Mouse (Mus musculus): ENCODE data around the gene Nos1ap. TPM values are rescaled to one million over a fixed set of nuclear protein-coding genes. Genes with fewer than 3 reads are reported as not detected.

Gene Nos1ap
- polyA plus RNA-seq, 1 experiment from 2014 or later, result 17.9 TPM

GRCm38 (mm10) chr1:170351080-170351479 is 238.6 kb downstream of the Nos1ap start:
- no peaks in the 10 kb centered on the region for H3K36me3 ChIP-seq

GRCm38 (mm10) chr1:170346266-170346665 is 243.4 kb downstream of the Nos1ap start:
- H3K4me1 ChIP-seq (replicated peaks), result no peaks in the 10 kb centered on the region
- no peaks in the 10 kb centered on the region for H3K27me3 ChIP-seq

More at GRCm38 (mm10) chr1:170351080-170351479, 238.6 kb downstream of the Nos1ap start:
- H3K4me3 ChIP-seq, result no peak overlapping the region
- H3K4me2 ChIP-seq, result no peak overlapping the region
- no peak overlapping the region for H3K27ac ChIP-seq
- no peaks in the 10 kb centered on the region for H3K27me3 ChIP-seq
- H3K9me3 ChIP-seq, result no peaks in the 10 kb centered on the region
- no peak for ATAC-seq (ENCODE audit: low FRiP score)
- H3K4me1 ChIP-seq (replicated peaks), result no peaks in the 10 kb centered on the region
- H3K9ac ChIP-seq, result no peak overlapping the region

GRCm38 (mm10) chr1:170343906-170344305 is 245.8 kb downstream of the Nos1ap start:
- 94% methylated on average over 4 of the region's 4 CpGs for WGBS
- no peak overlapping the region for H3K4me2 ChIP-seq
- no peak overlapping the region for H3K4me3 ChIP-seq
- no peak overlapping the region for H3K27ac ChIP-seq
- no peaks in the 10 kb centered on the region for H3K4me1 ChIP-seq (replicated peaks)
- no peaks in the 10 kb centered on the region; the same call in 1 of the 2 replicates for H3K36me3 ChIP-seq
- no peaks in the 10 kb centered on the region for H3K27me3 ChIP-seq
- no peaks in the 10 kb centered on the region for H3K9me3 ChIP-seq
- no peak overlapping the region for H3K9ac ChIP-seq
- ATAC-seq (ENCODE audit: low FRiP score), result no peak

More at GRCm38 (mm10) chr1:170346266-170346665, 243.4 kb downstream of the Nos1ap start:
- Histone ChIP-seq H3K9me3 (no peaks in the 10 kb centered on the region), H3K36me3 (no peaks in the 10 kb centered on the region), H3K27ac (no peak overlapping the region), H3K4me2 (no peak overlapping the region), H3K4me3 (no peak overlapping the region), H3K9ac (no peak overlapping the region)
- ATAC-seq (ENCODE audit: low FRiP score), result no peak
- 84% methylated on average over 3 of the region's 3 CpGs for WGBS

- Histone ChIP-seq H3K4me1 (replicated peaks) (no peaks in the 10 kb centered on the region), H3K36me3 (no peaks in the 10 kb centered on the region; the same call in 1 of the 2 replicates), H3K4me2 (no peak overlapping the region), H3K4me3 (no peak overlapping the region), H3K27ac (no peak overlapping the region), H3K9ac (no peak overlapping the region), H3K9me3 (no peaks in the 10 kb centered on the region), H3K27me3 (no peaks in the 10 kb centered on the region)
- no peak for ATAC-seq (ENCODE audit: low FRiP score)
- WGBS, result 89% methylated on average over 8 of the region's 8 CpGs
Observed at GRCm38 (mm10) chr1:170343081-170343480, 246.6 kb downstream of the Nos1ap start.

DNA sequence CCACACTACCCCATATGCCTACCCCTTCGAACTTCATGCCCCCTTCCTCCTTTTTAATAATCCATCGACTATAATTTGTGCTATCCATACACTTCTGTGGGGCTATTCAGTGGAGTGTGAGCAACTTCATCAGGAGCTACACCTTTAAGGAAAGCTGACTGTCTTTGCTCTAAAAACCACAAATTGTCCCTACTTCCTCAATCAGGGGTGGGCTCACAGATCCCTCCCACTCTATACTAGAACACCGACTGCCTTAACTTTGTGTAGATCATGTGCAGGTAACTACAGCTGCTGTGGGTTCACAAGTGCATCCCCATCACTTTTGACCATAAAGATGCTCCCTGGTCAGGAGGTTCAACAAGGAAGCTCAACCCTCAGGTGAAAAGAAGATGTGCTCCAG is 249.7 kb downstream of the Nos1ap start:
- 93% methylated on average over 3 of the region's 3 CpGs for WGBS
- no peak overlapping the region for H3K9ac ChIP-seq
- H3K4me2 ChIP-seq, result no peak overlapping the region
- H3K4me1 ChIP-seq (replicated peaks), result no peaks in the 10 kb centered on the region
- H3K27me3 ChIP-seq, result no peaks in the 10 kb centered on the region
- no peak overlapping the region for H3K4me3 ChIP-seq
- no peak overlapping the region for H3K27ac ChIP-seq
- no peaks in the 10 kb centered on the region; the same call in none of the 2 replicates for H3K36me3 ChIP-seq
- no peak for ATAC-seq (ENCODE audit: low FRiP score)
- no peaks in the 10 kb centered on the region for H3K9me3 ChIP-seq

GRCm38 (mm10) chr1:170332775-170333174 is 256.9 kb downstream of the Nos1ap start:
- H3K9me3 ChIP-seq, result no peaks in the 10 kb centered on the region
- H3K27me3 ChIP-seq, result no peaks in the 10 kb centered on the region
- ATAC-seq (ENCODE audit: low FRiP score), result no peak
- H3K27ac ChIP-seq, result no peak overlapping the region
- no peak overlapping the region for H3K4me3 ChIP-seq
- no peak overlapping the region for H3K9ac ChIP-seq
- H3K4me1 ChIP-seq (replicated peaks), result 0 out of 2 replicates have a peak, but pooled peaks cover 2% of the 10 kb centered on the region
- H3K4me2 ChIP-seq, result no peak overlapping the region
- 72% methylated on average over 4 of the region's 4 CpGs for WGBS
- peaks cover 9% of the 10 kb centered on the region for H3K36me3 ChIP-seq

GRCm38 (mm10) chr1:170331926-170332325 is 257.7 kb downstream of the Nos1ap start:
- Histone ChIP-seq H3K27me3 (no peaks in the 10 kb centered on the region), H3K9me3 (no peaks in the 10 kb centered on the region), H3K27ac (no peak overlapping the region), H3K4me1 (replicated peaks) (0 out of 2 replicates have a peak, but pooled peaks cover 2% of the 10 kb centered on the region), H3K9ac (no peak overlapping the region), H3K4me3 (no peak overlapping the region), H3K4me2 (no peak overlapping the region), H3K36me3 (peaks cover 15% of the 10 kb centered on the region)
- 83% methylated on average over 6 of the region's 6 CpGs for WGBS
- ATAC-seq (ENCODE audit: low FRiP score), result no peak

GRCm38 (mm10) chr1:170325277-170325676 is 264.4 kb downstream of the Nos1ap start:
- WGBS, result 88% methylated on average over 4 of the region's 4 CpGs

GRCm38 (mm10) chr1:170324312-170324711 is 265.3 kb downstream of the Nos1ap start:
- Histone ChIP-seq H3K9ac (no peak overlapping the region), H3K4me1 (replicated peaks) (no peaks in the 10 kb centered on the region), H3K9me3 (no peaks in the 10 kb centered on the region), H3K4me2 (no peak overlapping the region), H3K27ac (no peak overlapping the region), H3K27me3 (no peaks in the 10 kb centered on the region), H3K4me3 (no peak overlapping the region), H3K36me3 (peaks cover 24% of the 10 kb centered on the region)
- no peak for ATAC-seq (ENCODE audit: low FRiP score)
- WGBS, result 97% methylated on average over 1 of the region's 1 CpGs

More at GRCm38 (mm10) chr1:170325277-170325676, 264.4 kb downstream of the Nos1ap start:
- Histone ChIP-seq H3K9me3 (no peaks in the 10 kb centered on the region), H3K4me1 (replicated peaks) (0 out of 2 replicates have a peak, but pooled peaks cover 2% of the 10 kb centered on the region), H3K4me2 (no peak overlapping the region), H3K36me3 (peaks cover 17% of the 10 kb centered on the region), H3K4me3 (no peak overlapping the region), H3K27ac (no peak overlapping the region), H3K27me3 (no peaks in the 10 kb centered on the region), H3K9ac (no peak overlapping the region)
- ATAC-seq (ENCODE audit: low FRiP score), result no peak

DNA sequence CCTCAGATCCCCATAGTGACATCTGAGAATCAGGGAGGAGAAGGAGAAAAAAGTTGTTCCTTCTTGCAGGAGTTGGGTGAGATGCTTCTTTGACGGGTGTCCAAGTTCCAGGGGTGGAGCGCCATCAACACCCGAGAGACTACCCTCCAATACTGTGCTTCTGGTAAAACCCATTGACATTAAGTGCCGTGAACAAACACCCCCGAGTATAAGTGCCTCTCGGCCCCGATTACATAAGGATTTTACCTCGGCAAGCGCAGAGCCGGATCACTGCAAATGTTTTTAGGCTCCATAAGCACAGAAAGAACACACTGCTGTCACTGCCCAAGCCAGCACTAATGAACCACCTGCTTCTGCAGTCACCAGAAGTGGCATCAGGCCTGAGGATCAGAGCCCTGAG is 266.7 kb downstream of the Nos1ap start:
- Histone ChIP-seq H3K27ac (no peak overlapping the region), H3K36me3 (peaks cover 23% of the 10 kb centered on the region), H3K4me3 (no peak overlapping the region), H3K9me3 (no peaks in the 10 kb centered on the region), H3K4me2 (no peak overlapping the region), H3K9ac (no peak overlapping the region), H3K27me3 (no peaks in the 10 kb centered on the region), H3K4me1 (replicated peaks) (no peaks in the 10 kb centered on the region)
- no peak for ATAC-seq (ENCODE audit: low FRiP score)
- WGBS, result 92% methylated on average over 10 of the region's 10 CpGs

DNA sequence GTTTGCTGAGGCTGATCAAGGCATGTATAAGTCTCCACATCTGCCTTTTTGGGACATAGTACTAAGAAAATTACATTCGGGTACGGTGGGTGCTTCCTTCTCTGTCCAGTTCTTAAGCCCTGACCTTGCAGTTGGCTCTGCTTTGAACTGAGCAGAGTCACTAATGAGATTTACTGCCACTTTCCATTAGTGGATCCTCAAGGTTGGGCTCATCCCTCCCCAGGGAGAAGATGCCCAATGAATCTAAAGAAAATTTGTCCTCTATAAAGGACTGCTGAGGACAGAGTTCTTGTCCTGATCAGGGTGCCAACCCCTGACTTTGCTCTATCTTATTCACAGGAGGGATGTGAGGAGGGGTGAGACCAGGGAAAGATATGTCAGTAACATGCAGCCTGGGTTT is 267.6 kb downstream of the Nos1ap start:
- Histone ChIP-seq H3K27ac (no peak overlapping the region), H3K4me3 (no peak overlapping the region), H3K4me1 (replicated peaks) (no peaks in the 10 kb centered on the region), H3K4me2 (no peak overlapping the region), H3K27me3 (no peaks in the 10 kb centered on the region), H3K9me3 (no peaks in the 10 kb centered on the region), H3K9ac (no peak overlapping the region), H3K36me3 (peaks cover 19% of the 10 kb centered on the region)
- 86% methylated on average over 2 of the region's 2 CpGs for WGBS
- ATAC-seq (ENCODE audit: low FRiP score), result no peak

GRCm38 (mm10) chr1:170311431-170311830 is 278.2 kb downstream of the Nos1ap start:
- Histone ChIP-seq H3K36me3 (no peaks in the 10 kb centered on the region; the same call in 1 of the 2 replicates), H3K4me1 (replicated peaks) (no peaks in the 10 kb centered on the region), H3K4me2 (no peak overlapping the region), H3K9ac (no peak overlapping the region), H3K27me3 (no peaks in the 10 kb centered on the region), H3K9me3 (no peaks in the 10 kb centered on the region), H3K4me3 (no peak overlapping the region), H3K27ac (no peak overlapping the region)
- WGBS, result 78% methylated on average over 6 of the region's 6 CpGs
- no peak for ATAC-seq (ENCODE audit: low FRiP score)

DNA sequence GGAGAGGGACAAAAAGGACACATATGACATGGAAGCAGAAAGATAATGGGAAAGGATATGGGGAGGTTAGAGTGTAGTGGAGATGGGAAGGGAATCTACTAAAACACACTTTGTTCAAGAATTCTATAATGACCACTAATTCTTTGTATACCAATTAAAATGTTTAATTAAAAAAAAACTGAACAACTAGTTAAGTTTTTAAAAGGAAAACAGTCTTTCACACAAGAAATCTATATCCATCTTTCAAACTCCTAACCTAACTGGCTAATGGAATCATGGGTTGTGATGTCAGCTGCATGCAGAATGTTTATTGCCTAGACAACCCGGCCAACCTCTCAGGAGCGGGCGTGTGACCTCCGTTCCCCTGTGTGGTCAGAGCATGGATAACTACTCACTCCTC is 281.2 kb downstream of the Nos1ap start, which contains the start of gene Spata46:
Spata46 (plus strand) TSS at position 301 of the 400 bp plus-strand sequence.
- 94% methylated on average over 4 of the region's 4 CpGs for WGBS

More for the DNA sequence above, 281.2 kb downstream of the Nos1ap start, which contains the start of gene Spata46:
- no peaks in the 10 kb centered on the region for H3K9me3 ChIP-seq
- no peak within 1 kb of the TSS for H3K4me3 ChIP-seq
- H3K4me2 ChIP-seq, result no peak within 1 kb of the TSS
- H3K4me1 ChIP-seq (replicated peaks), result no peaks in the 10 kb centered on the region
- H3K36me3 ChIP-seq, result no peaks in the 10 kb centered on the region
- no peak for ATAC-seq (ENCODE audit: low FRiP score)
- no peaks in the 10 kb centered on the region for H3K27me3 ChIP-seq
- no peak within 1 kb of the TSS for H3K9ac ChIP-seq
- no peak within 1 kb of the TSS for H3K27ac ChIP-seq
